Mouse (Mus musculus) cerebellum, adult 9-11 months (tissue): ENCODE results near the gene 1700003E16Rik.

ENCODE experiments used
- DNase-seq: peaks from one replicate; pipeline ENCODE4 v3.0.0; 2022

Gene 1700003E16Rik

GRCm38 (mm10) chr6:83156259-83156684 lies at the start of gene 1700003E16Rik, which contains the start of gene Wdr54:
Gene 1700003E16Rik, plus strand, starts transcription at chr6:83156404.
Gene Wdr54, minus strand, starts transcription at chr6:83156397.
- DNase-seq, result peak; percentile 78

DNA sequence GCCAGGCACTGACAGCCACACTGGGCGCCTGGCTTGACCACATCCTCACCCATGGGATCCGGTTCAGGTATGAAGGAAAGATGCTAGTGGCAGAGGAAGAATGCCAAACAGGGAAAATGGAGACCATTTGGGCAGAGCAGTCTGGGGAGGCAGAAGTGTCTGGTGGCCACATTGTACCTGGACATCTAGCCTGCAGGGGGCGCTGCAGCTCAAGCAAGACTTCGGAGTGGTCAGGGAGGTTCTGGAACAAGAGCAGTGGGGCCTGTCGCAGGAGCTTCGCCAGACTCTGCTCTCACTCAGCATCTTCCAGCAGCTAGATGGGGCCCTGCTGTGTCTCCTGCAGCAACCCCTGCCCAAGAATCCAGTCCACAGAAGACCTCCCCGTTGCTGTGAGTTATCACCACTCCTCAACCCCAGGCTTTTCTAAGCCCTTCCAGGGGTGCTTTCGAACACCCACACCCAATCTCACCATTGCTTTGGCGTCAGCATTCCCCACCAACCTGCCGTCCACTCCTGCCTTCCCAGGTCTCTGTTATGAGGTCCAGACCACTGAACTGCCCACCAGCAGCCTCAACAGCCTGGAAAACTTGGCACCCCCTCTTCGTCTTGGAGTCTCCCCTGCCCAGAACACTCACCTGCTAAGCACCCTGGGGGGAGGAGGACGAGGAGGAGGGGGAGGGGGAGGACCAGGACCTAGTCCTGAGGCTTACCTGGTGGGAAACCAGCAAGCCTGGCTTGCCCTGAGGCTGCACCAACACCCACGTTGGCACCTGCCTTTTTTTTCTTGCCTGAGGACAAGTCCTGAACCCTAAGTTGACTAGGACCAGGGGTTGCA lies 48.4 kb upstream of the 1700003E16Rik start:
- peak; percentile 79 for DNase-seq

- DNase-seq, result peak; percentile 85
Observed at GRCm38 (mm10) chr6:83108762-83109668, 47.2 kb upstream of the 1700003E16Rik start, which contains the start of gene Mrpl53. Gene Mrpl53, plus strand, starts transcription at chr6:83109040.

DNA sequence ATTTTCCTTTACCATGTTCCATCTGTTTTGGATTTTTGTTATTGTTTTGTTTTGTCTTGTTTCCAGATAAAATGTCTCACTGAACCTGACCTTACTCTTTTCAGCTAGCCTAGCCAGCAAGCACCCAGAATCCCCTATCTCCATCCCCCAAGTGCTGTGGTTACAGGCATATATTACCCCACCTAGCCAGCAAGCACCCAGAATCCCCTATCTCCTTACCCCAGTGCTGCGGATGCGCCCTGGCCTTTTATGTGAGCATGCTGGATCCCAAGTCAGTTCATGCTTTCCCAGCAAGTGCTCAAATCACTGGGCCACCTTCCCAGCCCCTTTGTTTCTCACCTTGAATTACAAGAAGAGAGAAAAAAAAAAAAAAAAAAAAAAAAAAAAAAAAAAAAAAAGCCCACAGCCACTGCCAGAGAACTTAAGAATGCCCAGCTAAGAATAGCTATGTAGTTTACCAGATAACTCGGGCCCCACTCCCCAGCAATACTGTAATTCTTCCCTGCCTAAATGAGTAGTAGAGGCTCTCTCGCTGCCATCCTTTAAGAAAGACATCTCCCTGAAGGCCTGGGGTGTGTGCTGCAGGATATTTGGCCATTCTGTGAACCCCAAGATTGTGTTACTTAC lies 44.6 kb upstream of the 1700003E16Rik start:
- peak; percentile 14 for DNase-seq

DNA sequence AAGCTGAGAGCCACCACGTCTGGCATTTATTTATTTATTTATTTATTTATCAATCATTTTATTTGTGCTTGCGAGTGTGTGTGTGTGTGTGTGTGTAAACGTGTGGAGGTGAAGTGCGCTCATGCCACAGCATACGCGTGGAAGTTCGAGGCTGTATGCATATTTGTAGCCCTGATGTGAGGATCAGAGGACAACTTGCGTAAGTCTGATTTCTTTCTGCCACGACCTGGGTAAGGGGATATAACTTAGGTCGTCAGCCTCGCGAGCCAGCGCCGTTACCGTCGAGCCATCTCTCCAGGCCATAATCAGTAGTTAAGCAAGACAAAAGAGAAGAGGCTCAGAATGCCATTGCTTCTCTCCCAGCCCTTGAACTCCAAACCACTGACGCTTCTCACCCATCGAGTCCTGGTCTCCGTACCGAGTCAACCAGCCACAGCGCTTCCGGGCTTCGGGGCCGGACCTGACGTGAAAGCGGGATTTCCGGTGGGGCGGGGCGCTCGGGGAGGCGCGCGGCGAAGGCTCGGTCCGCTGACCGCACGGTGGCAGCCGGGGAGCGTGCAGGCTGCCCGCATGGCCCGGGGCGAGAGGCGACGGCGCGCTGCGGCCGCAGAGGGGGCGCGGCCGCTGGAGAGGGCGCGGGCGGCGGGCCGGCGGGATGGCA lies 41.1 kb upstream of the 1700003E16Rik start, which contains the start of gene Mogs:
Gene Mogs, plus strand, starts transcription at position 486 of the 661 bp plus-strand sequence.
- peak; percentile 91 for DNase-seq

- peak; percentile 67 for DNase-seq
Observed at GRCm38 (mm10) chr6:83115682-83116372, 40.4 kb upstream of the 1700003E16Rik start.

DNA sequence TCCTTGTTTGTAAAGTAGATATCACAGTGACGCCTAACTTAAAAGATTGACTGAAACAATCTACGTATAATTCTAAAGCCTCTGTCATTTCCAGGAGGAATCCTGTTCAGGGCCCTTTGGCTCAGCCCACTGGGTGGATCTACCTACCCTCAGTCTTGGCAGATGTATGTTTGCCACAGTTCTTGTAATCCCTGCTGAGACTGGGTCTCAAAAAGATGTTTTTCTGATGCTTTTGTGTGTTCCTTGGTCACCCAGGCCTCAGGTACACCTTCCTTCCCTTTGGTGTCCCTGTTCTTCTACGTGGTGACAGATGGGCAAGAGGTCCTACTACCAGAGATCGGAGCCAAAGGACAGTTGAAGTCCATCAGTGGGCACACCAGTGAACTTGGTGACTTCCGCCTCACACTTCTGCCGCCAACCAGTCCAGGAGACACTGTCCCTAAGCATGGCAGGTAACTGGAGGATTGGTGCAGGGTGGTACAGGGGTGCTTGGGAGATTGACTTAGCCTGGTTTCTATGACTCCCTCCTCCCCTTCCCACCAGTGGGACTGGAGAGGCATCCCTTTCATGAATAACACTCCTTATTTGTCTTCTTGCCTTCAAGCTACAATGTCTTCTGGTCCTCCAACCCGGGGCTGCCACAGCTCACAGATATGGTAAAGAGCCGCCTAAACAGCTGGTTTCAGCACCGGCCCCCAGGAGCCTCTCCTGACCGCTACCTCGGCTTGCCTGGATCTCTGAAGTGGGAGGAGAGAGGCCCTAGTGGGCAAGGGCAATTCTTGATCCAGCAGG lies 39.6 kb upstream of the 1700003E16Rik start:
- no peak for DNase-seq

GRCm38 (mm10) chr6:83117165-83117438 lies 39.1 kb upstream of the 1700003E16Rik start:
- DNase-seq, result no peak

DNA sequence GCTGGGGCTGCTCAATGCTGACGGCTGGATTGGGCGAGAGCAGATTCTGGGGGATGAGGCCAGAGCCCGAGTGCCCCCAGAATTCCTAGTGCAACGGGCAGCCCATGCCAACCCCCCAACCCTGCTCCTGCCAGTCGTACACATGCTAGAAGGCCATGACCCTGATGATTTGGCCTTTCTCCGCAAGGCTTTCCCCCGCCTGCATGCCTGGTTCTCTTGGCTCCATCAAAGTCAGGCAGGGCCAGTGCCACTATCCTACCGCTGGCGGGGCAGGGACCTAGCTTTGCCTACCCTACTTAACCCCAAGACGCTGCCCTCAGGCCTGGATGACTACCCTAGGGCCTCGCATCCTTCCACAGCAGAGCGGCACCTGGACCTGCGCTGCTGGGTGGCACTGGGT lies 38.6 kb upstream of the 1700003E16Rik start:
- DNase-seq, result no peak

DNA sequence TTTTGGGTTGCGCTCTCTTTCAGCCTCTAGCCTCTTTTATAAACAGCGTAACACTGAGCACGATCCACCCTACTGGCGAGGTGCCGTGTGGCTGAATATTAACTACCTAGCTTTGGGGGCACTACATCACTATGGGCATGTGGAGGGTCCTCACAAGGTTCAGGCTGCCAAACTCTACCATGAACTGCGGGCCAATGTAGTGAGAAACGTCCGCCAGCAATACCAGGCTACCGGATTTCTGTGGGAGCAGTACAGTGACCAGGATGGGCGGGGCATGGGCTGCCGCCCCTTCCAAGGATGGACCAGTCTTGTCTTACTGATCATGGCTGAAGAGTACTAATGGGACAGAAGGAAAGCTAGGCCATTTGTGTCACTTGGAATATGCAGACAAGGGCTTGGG lies 37.8 kb upstream of the 1700003E16Rik start:
- no peak for DNase-seq

- DNase-seq, result no peak
Observed at GRCm38 (mm10) chr6:83118825-83119733, 37.1 kb upstream of the 1700003E16Rik start.

DNA sequence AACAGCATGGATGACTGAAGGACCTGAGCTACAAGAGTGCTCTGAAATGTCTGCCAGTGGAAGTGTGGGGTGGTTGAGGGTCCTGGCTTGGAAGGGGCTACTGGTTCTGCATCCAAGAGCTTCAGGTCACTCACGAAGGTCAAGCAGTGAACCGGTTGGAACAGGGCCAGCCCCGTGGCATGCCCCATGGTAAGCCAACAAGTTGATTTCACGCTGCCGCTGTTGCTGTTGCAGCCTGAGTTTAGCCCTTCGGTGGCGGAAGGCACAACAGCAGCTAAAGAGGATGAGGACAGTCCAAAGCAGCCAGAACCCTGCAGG lies 36.5 kb upstream of the 1700003E16Rik start:
- DNase-seq, result peak; percentile 70

DNA sequence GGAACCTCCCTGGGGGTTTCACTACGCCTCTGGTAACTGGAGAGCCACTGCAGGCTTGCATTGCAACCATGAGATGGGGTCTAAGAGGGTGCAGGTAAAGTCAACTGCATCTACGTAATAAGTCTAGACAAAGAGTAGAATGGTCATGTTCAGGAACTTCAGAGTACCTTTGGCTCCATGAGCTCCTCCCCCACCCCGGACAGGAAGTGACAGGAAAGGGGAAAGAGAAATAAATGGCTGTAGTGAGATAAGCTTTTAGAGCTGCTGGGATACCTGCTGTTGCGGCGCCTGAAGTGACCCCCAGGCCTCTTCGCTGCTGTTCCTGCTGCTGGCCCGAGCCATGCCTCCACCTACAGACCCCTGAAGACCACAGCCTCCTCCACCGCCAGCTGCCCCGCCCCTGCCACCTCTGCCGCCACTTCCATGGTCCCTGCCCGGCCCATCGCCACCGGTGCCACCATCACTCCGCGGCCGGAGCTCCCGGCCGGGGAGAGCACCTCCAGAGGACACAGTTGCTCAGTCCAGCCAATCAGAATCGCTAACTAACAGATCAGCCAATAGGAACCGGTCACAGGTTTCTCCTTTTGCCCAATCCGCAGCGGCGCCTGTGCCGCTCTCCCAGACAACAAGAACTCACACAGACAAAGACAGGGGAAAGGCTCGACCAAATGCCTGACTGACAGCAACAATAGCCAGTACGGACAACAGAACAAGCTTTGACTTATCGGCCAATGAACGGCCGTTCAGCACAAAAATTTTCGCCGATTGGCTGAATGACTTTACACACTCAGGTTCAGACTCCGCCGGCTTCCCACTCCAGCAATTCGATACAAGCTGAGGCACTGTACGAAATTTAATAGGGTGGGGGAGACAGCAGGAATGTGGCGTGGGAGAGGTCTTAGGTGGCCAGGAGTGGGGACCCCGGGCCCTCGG lies 35.0 kb upstream of the 1700003E16Rik start, which contains the start of gene Wbp1:
Gene Wbp1, minus strand, starts transcription at position 630 of the 933 bp plus-strand sequence.
- DNase-seq, result peak; percentile 99

GRCm38 (mm10) chr6:83121863-83122710 lies 34.1 kb upstream of the 1700003E16Rik start:
- DNase-seq, result peak; percentile 67

- no peak for DNase-seq
Observed at GRCm38 (mm10) chr6:83122961-83123360, 33.2 kb upstream of the 1700003E16Rik start.

DNA sequence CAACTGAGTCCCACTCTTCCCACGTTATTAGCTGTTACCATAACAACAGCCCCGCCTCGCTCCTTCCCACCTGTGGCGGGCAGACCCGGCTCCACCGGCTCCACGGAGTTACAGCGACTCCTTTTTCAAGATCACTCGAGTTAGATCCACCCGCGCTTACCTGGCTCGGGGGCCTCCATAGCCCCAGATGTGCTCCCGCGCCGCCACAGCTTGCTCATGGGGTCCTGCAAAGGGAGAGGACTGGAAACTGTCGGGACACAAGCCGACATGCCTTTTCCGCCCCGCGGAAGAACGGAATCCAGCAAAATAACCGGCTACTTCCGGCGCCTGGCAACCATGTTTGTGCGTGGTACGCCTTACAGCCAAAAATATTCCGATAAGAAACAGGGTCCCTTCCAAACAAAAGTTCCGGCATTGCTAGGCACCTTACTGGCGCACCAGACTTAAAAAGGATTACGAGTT lies 31.3 kb upstream of the 1700003E16Rik start:
- peak; percentile 91 for DNase-seq

DNA sequence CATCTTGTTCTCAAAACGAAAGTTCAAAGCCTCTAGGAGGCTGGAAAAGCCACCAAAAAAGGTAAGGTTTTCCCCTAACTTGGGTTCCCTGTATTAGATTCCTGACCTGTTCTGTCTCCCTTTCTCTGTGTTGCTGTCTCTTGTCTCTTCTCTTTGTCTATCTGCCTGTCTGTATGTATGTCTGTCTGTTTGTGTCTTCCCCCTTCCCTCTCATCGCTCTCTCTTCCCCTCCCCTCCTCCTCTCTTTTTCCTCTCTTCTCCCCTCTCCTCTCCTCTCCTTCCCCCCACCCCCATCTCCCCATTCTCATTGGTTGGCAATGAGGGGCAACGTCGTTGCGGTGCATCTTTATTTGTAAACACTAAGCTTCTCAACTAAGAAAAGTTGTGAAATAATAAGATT lies 30.9 kb upstream of the 1700003E16Rik start, which contains the start of gene Ino80b:
Gene Ino80b, minus strand, starts transcription at position 101 of the 400 bp plus-strand sequence.
- DNase-seq, result no peak

GRCm38 (mm10) chr6:83127419-83127818 lies 28.8 kb upstream of the 1700003E16Rik start:
- no peak for DNase-seq
